Mouse (Mus musculus) hindbrain, embryonic 15.5 days (tissue): ENCODE measurements around the gene Neil3. TPM values are rescaled to one million over a fixed set of nuclear protein-coding genes. Genes with fewer than 3 reads are reported as not detected.

Experiments used
- polyA plus RNA-seq: library from polyadenylated mRNA; unstranded; fragments of >200 nt; fragmentation: Nextera tagmentation; extraction: Ambion mirVana; gene quantifications from 2 replicates; pipeline ENCODE4 v1.2.1, GENCODE M21; 2015

Gene Neil3
- polyA plus RNA-seq, 1 experiment from 2014 or later, result 6.3 TPM

Other genes starting within 250 kb of the Neil3 start
- 15.5 and 17.1 TPM in 2 replicates for gene Aga, start 127.3 kb downstream of the Neil3 start, polyA plus RNA-seq